Mouse (Mus musculus) liver, adult 2 months (tissue): ENCODE measurements around the gene Drg1.
"Not testable (repeated sequence)": the region's sequence is repeated elsewhere in the genome, so short reads cannot be mapped to it uniquely, and the experiment has no call there.

Experiments
- CTCF ChIP-seq: fragments of 200-500 bp; IDR thresholded peaks from 2 replicates; pipeline ENCODE4 v1.5.1; 2011; ENCODE audit warnings: low read depth, low read length, control low read depth
- POLR2A ChIP-seq: fragments of 200-500 bp; IDR thresholded peaks from 2 replicates; pipeline ENCODE4 v1.6.1; 2011; ENCODE audit warnings: low read length, control low read depth; ENCODE audit not compliant: insufficient read depth; ENCODE audit errors: extremely low read depth

GRCm38 (mm10) chr11:3163661-3164060 lies 102.6 kb downstream of the Drg1 start:
- TF ChIP-seq POLR2A, CTCF: not testable (repeated sequence)
